In genomic region chr2:130040190-130040886, GRCm38 (mm10) we compare ENCODE assay signal across 15 mouse cellular contexts. TPM values are rescaled to one million over a fixed set of nuclear protein-coding genes. Genes with fewer than 3 reads are reported as not detected.
"Had no signal": no experiment of that assay in that cellular context is flagged by ENCODE, and none has a peak within 500 bp of the region (broad histone marks: within the 10 kb centered on the region; RNA-seq: fewer than 3 reads in every experiment).

No protein-coding gene starts in this region.

- H3K27ac ChIP-seq: limb, embryonic 15.5 days; liver, embryonic 12.5 days; midbrain, embryonic 12.5 days; stomach, embryonic 15.5 days had no signal

- ATAC-seq: liver, embryonic 12.5 days; midbrain, embryonic 16.5 days had no signal

- DNase-seq: kidney, adult 2 months; kidney, postnatal 25 days; lung, embryonic 14.5 days; lung, postnatal 10 days; lung, postnatal 4 days; right cerebral cortex, postnatal 4 days; spleen, adult 18-20 months; thymus, adult 2 months; thymus, postnatal 36 days had no signal

- H3K4me3 ChIP-seq: limb, embryonic 15.5 days; liver, embryonic 12.5 days; midbrain, embryonic 12.5 days; stomach, embryonic 15.5 days had no signal

RNA-seq across cellular contexts. Expression of gene Tgm3, which starts 28.2 kb away (rescaled TPM):
- total RNA-seq: megakaryocyte-erythroid progenitor cell, adult 5-6 weeks had no signal
